Mouse (Mus musculus) hindbrain, embryonic 13.5 days (tissue): ENCODE data around the gene Krt87. TPM values are rescaled to one million over a fixed set of nuclear protein-coding genes. Genes with fewer than 3 reads are reported as not detected.

Experiments
- ATAC-seq: fragments of 200-750 bp; cut with Nextera tagmentation; 2 replicates; pipeline ENCODE4 v1.8.0; 2017; ENCODE audit warnings: moderate TSS enrichment; ENCODE audit not compliant: low FRiP score
- H3K27ac ChIP-seq: fragments of 300-500 bp; sonication (generic); 2 replicates; pipeline ENCODE4 v1.5.1; 2015; ENCODE audit warnings: inconsistent platforms, mild to moderate bottlenecking, moderate library complexity
- H3K27me3 ChIP-seq: fragments of 300-500 bp; sonication (generic); 2 replicates; pipeline ENCODE4 v1.6.1; 2015; ENCODE audit warnings: mild to moderate bottlenecking, inconsistent platforms
- H3K36me3 ChIP-seq: fragments of 300-500 bp; sonication (generic); 2 replicates; pipeline ENCODE4 v1.6.1; 2015; ENCODE audit warnings: mild to moderate bottlenecking, inconsistent platforms
- H3K4me1 ChIP-seq: fragments of 300-500 bp; sonication (generic); replicated peaks from 2 replicates; pipeline ENCODE4 v1.6.1; 2015; ENCODE audit warnings: inconsistent platforms
- H3K4me2 ChIP-seq: fragments of 300-500 bp; sonication (generic); 2 replicates; pipeline ENCODE4 v1.6.1; 2015; ENCODE audit warnings: inconsistent platforms, mild to moderate bottlenecking, moderate library complexity
- H3K4me3 ChIP-seq: fragments of 300-500 bp; sonication (generic); 2 replicates; pipeline ENCODE4 v1.5.1; 2015; ENCODE audit warnings: mild to moderate bottlenecking, inconsistent platforms
- H3K9ac ChIP-seq: fragments of 300-500 bp; sonication (generic); 2 replicates; pipeline ENCODE4 v1.6.1; 2015; ENCODE audit warnings: mild to moderate bottlenecking, inconsistent platforms
- H3K9me3 ChIP-seq: fragments of 300-500 bp; sonication (generic); 2 replicates; pipeline ENCODE4 v1.6.1; 2016; ENCODE audit warnings: inconsistent platforms
- whole genome bisulfite sequencing: fragments of 180-500 bp; shearing (Covaris S2); methylation state at CpG from one replicate; pipeline ENCODE4 v1.1.7; 2015; 5-methylcytosine and 5-hydroxymethylcytosine counted together
- polyA plus RNA-seq: library from polyadenylated mRNA; unstranded; fragments of >200 nt; fragmentation: Nextera tagmentation; extraction: Ambion mirVana; gene quantifications from 2 replicates; pipeline ENCODE4 v1.2.1, GENCODE M21; 2015

Krt87 gene
- polyA plus RNA-seq, 1 experiment from 2014 or later, result 0.23 TPM

DNA sequence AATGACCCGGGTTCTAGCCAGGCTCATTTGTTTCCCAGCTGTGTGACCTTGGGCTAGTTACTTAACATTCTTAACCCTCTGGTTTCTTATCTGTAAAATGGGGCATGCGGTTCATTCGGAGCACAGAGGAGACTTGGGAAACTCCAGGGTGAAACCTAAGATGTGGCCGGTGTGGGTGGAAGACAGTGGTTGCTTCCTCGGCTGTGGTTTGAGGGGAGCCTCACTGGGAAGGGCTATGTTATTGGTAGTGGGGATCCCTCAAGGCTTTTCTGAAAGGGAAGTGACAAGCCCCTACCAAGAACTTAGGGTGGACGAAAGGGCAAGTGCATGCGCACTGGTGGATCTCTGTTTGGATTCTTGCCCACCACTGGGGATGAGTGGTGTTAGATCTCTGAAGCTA lies 54.0 kb downstream of the Krt87 start:
- Histone ChIP-seq H3K9ac (no peak overlapping the region), H3K27me3 (no peaks in the 10 kb centered on the region), H3K36me3 (no peaks in the 10 kb centered on the region), H3K27ac (no peak overlapping the region), H3K4me3 (no peak overlapping the region), H3K4me2 (no peak overlapping the region), H3K9me3 (no peaks in the 10 kb centered on the region), H3K4me1 (no peaks in the 10 kb centered on the region)
- 86% methylated on average over 7 of the region's 7 CpGs for WGBS
- ATAC-seq, result no peak

DNA sequence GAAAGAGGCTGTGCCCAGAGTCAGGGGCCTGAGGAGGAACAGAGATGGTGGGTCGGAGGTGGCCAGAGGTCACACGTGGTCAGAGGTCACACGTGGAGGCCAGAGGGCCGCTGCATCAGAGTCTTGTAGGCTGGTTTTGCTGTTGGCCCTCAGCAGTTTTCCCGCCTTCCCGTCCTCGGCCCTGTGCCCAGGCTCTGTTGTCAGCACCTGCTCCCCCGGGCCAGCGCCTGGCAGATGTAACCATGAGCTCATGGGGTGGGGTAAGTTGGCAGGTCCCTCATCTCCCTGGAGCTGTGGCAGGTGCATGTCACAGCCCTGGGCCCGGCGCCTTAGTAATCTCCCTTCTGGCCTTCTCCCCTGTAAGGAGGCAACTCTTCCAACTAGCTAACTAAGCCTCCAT lies 55.8 kb downstream of the Krt87 start:
- peaks cover 6% of the 10 kb centered on the region; the same call in 1 of the 2 replicates for H3K4me1 ChIP-seq
- no peaks in the 10 kb centered on the region for H3K9me3 ChIP-seq
- WGBS, result 80% methylated on average over 11 of the region's 11 CpGs
- no peaks in the 10 kb centered on the region for H3K27me3 ChIP-seq
- no peak overlapping the region for H3K4me3 ChIP-seq
- no peak overlapping the region for H3K9ac ChIP-seq
- no peaks in the 10 kb centered on the region for H3K36me3 ChIP-seq
- no peak for ATAC-seq
- H3K4me2 ChIP-seq, result no peak overlapping the region
- H3K27ac ChIP-seq, result no peak overlapping the region

GRCm38 (mm10) chr15:101381758-101382157 lies 56.8 kb downstream of the Krt87 start:
- Histone ChIP-seq H3K4me1 (peaks cover 10% of the 10 kb centered on the region; the same call in 1 of the 2 replicates), H3K27ac (no peak overlapping the region)
- WGBS, result 68% methylated on average over 9 of the region's 9 CpGs

More at GRCm38 (mm10) chr15:101381758-101382157, 56.8 kb downstream of the Krt87 start:
- Histone ChIP-seq H3K9ac (no peak overlapping the region), H3K27me3 (0 out of 2 replicates have a peak, but pooled peaks cover 3% of the 10 kb centered on the region), H3K36me3 (no peaks in the 10 kb centered on the region), H3K4me2 (no peak overlapping the region), H3K4me3 (no peak overlapping the region), H3K9me3 (no peaks in the 10 kb centered on the region)
- ATAC-seq, result no peak

Other genes starting within 250 kb of the Krt87 start
- 1.7 and 1.8 TPM in 2 replicates for gene Grasp, start 214.6 kb downstream of the Krt87 start, polyA plus RNA-seq
- gene Nr4a1, start 184.5 kb downstream of the Krt87 start, polyA plus RNA-seq, result 4.9 and 5.0 TPM in 2 replicates
- 82.9 and 84.6 TPM in 2 replicates for gene Atg101, start 154.5 kb downstream of the Krt87 start, polyA plus RNA-seq
- gene 6030408B16Rik, start 145.6 kb downstream of the Krt87 start, polyA plus RNA-seq, result 0.56 and 0.66 TPM in 2 replicates
- 0.09 and 0.10 TPM in 2 replicates for gene Krt80, start 68.6 kb downstream of the Krt87 start, polyA plus RNA-seq
- 0.77 and 0.88 TPM in 2 replicates for gene Krt7, start 27.8 kb downstream of the Krt87 start, polyA plus RNA-seq
- gene Krt88, start 8.9 kb upstream of the Krt87 start, polyA plus RNA-seq, result not detected in 2 replicates
- gene Krt81, start 24.9 kb upstream of the Krt87 start, polyA plus RNA-seq, result not detected in 2 replicates
- not detected in 2 replicates for gene Krt86, start 34.7 kb upstream of the Krt87 start, polyA plus RNA-seq
- not detected in 2 replicates for gene Krt83, start 52.7 kb upstream of the Krt87 start, polyA plus RNA-seq
- not detected in 2 replicates for gene Gm49425, start 78.5 kb upstream of the Krt87 start, polyA plus RNA-seq
- gene Krt84, start 94.0 kb upstream of the Krt87 start, polyA plus RNA-seq, result 0.16 TPM in 1 of 2 replicates, not detected in the other
- gene Krt82, start 111.9 kb upstream of the Krt87 start, polyA plus RNA-seq, result not detected in 2 replicates
- 0.08 TPM in 1 of 2 replicates, not detected in the other for gene Krt90, start 124.1 kb upstream of the Krt87 start, polyA plus RNA-seq
- 0.05 and 0.13 TPM in 2 replicates for gene Krt75, start 135.1 kb upstream of the Krt87 start, polyA plus RNA-seq
- gene Gm5414, start 189.4 kb upstream of the Krt87 start, polyA plus RNA-seq, result not detected in 2 replicates
- not detected in 2 replicates for gene Gm5478, start 208.6 kb upstream of the Krt87 start, polyA plus RNA-seq
- not detected in 2 replicates for gene Krt6b, start 241.5 kb upstream of the Krt87 start, polyA plus RNA-seq